Mouse (Mus musculus): Measurements from ENCODE around the gene 4930480E11Rik. TPM values are rescaled to one million over a fixed set of nuclear protein-coding genes. Genes with fewer than 3 reads are reported as not detected.
"Not testable (repeated sequence)": the region's sequence is repeated elsewhere in the genome, so short reads cannot be mapped to it uniquely, and the experiment has no call there.

Gene 4930480E11Rik
- total RNA-seq (2015), result not detected in 2 replicates
- total RNA-seq (2017), result not detected in 2 replicates

DNA sequence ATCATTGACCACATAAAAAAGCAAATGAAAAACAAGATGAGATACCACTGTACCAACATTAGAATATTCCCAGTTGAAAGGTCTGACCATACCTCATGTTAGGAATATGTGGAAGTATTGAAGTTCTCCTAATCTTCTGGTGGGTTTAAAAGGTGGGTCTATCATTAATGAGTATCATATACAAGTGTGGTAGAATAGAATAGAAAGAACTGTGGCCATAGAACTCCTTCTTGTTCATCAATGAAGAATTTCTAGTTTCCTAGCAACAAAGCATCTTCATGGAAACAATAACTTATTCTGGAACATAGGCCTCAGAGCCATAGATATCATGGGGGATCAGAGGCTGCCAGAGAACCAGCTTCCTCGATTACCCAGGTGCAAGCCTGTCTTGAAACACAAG lies at the start of gene 4930480E11Rik:
Gene 4930480E11Rik, plus strand, starts transcription at position 301 of the 400 bp plus-strand sequence.
- no peak for ATAC-seq (replicated peaks; ENCODE audit: poor library complexity)

DNA sequence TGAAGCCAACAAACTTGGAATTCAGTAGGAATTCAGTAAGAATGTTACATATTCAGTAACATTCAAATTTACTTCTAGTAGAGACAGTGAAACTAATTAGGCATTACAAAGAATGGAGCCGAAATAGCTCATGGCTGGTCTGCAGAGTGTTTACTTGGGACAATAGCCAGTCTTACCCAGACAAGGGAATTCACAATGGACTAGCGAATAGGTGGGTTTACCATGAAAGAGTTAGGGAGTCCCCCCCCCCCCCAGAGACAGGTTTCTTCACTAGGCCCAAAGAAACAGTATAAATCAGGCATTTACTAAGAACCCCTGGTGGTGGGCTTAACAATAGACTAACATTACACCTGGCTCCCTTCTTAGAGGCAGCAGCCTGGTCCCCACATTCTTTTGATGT lies 33.9 kb downstream of the 4930480E11Rik start:
- not testable (repeated sequence) for ATAC-seq (replicated peaks; ENCODE audit: poor library complexity)

Other genes with a start within 250 kb of the 4930480E11Rik start
- not detected in 2 replicates for gene Gm5938, start 244.2 kb upstream of the 4930480E11Rik start, total RNA-seq (2015)
- gene Gm5938, start 244.2 kb upstream of the 4930480E11Rik start, total RNA-seq (2017), result not detected in 2 replicates
- not detected in 2 replicates for gene Obp1b, start 182.9 kb upstream of the 4930480E11Rik start, total RNA-seq (2015)
- gene Obp1b, start 182.9 kb upstream of the 4930480E11Rik start, total RNA-seq (2017), result not detected in 2 replicates
- not detected in 2 replicates for gene Gm14743, start 123.7 kb upstream of the 4930480E11Rik start, total RNA-seq (2015)
- not detected in 2 replicates for gene Gm14743, start 123.7 kb upstream of the 4930480E11Rik start, total RNA-seq (2017)
- 13.0 and 13.4 TPM in 2 replicates for gene Prrg1, start 214.3 kb downstream of the 4930480E11Rik start, total RNA-seq (2015)
- 6.6 and 11.3 TPM in 2 replicates for gene Prrg1, start 214.3 kb downstream of the 4930480E11Rik start, total RNA-seq (2017)

All from megakaryocyte progenitor cell, adult 5-6 weeks (primary cell).